Mouse (Mus musculus) gastrocnemius, adult 2 months (tissue): ENCODE data around the gene Fndc8. TPM values are rescaled to one million over a fixed set of nuclear protein-coding genes. Genes with fewer than 3 reads are reported as not detected.
"Not testable (repeated sequence)": the region's sequence is repeated elsewhere in the genome, so short reads cannot be mapped to it uniquely, and the experiment has no call there.

Source experiments
- DNase-seq: peaks from one replicate; pipeline ENCODE4 v3.0.0; 2022
- H3K27ac ChIP-seq: fragments of 200-600 bp; 2 replicates; pipeline ENCODE4 v1.8.1; 2022; ENCODE audit warnings: mild to moderate bottlenecking
- H3K4me3 ChIP-seq: fragments of 200-600 bp; 2 replicates; pipeline ENCODE4 v1.8.1; 2022; ENCODE audit warnings: mild to moderate bottlenecking, moderate library complexity
- CTCF ChIP-seq: fragments of 200-600 bp; IDR thresholded peaks from 2 replicates; pipeline ENCODE4 v1.8.1; 2022; ENCODE audit warnings: antibody characterized with exemption, mild to moderate bottlenecking, moderate library complexity
- intact Hi-C: fragments of 180-260 bp; cut with DNase I; formaldehyde crosslinking; loops from one replicate; pipeline ENCODE4 v1.15.1; 2025
- total RNA-seq, 2 experiments: library from RNA; stranded (reverse); gene quantifications; 2 replicates each; pipeline ENCODE4 v1.2.3; 2021

Fndc8 gene
- total RNA-seq, 2 experiments from 2014 or later: not detected

- no peak for DNase-seq
- Histone ChIP-seq H3K27ac (no peak overlapping the region), H3K4me3 (no peak overlapping the region)
- TF ChIP-seq CTCF: no peak
- intact Hi-C loops: no loop called here
These were observed 13.9 kb downstream of the Fndc8 start for GRCm38 (mm10) chr11:82905816-82906215.

- intact Hi-C loops: no loop called here
- peak within 1 kb of the TSS; percentile 94 for H3K27ac ChIP-seq
- TF ChIP-seq CTCF: peak; percentile 97
These were observed 16.0 kb downstream of the Fndc8 start, which contains the start of gene Nle1 for GRCm38 (mm10) chr11:82907651-82908607. TSS of gene Nle1 (minus strand) at chr11:82908411.

DNA sequence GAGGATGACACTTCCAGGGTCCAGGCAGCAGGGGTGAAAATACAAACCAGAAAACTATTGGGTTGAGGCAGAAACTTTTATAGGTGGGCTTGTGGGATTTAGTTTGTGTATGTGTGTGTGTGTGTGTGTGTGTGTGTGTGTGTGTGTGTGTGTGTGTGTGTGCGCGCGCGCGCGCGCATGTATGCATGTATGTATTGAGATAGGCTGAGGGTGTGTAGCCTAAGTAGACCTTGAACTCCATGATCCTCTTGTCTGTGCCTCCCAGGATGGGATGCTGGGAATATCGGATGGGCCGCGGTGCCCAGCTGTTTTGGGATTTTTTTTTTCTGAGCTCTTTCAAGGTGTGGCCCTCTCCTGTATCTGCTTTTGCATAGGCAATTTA is 16.7 kb downstream of the Fndc8 start:
- intact Hi-C loops: no loop called here
- Histone ChIP-seq H3K27ac (peak overlapping the region; percentile 94), H3K4me3 (peak overlapping the region; percentile 82)
- no peak for DNase-seq
- TF ChIP-seq CTCF: no peak

More at GRCm38 (mm10) chr11:82907651-82908607, 16.0 kb downstream of the Fndc8 start, which contains the start of gene Nle1:
- peak; percentile 95 for DNase-seq
- peak within 1 kb of the TSS; percentile 82 for H3K4me3 ChIP-seq

- TF ChIP-seq CTCF: no peak
- intact Hi-C loops: loop anchor here (10.0 kb wide), 1 partner anchor 385 kb away; the partner anchor contains the start of gene Ap2b1
- peak within 1 kb of the TSS; percentile 94 for H3K27ac ChIP-seq
- no peak for DNase-seq
- peak within 1 kb of the TSS; percentile 82 for H3K4me3 ChIP-seq
These were observed 18.3 kb downstream of the Fndc8 start, which contains the start of gene Unc45b for GRCm38 (mm10) chr11:82910250-82910649. TSS of gene Unc45b (plus strand) at chr11:82910550.

DNA sequence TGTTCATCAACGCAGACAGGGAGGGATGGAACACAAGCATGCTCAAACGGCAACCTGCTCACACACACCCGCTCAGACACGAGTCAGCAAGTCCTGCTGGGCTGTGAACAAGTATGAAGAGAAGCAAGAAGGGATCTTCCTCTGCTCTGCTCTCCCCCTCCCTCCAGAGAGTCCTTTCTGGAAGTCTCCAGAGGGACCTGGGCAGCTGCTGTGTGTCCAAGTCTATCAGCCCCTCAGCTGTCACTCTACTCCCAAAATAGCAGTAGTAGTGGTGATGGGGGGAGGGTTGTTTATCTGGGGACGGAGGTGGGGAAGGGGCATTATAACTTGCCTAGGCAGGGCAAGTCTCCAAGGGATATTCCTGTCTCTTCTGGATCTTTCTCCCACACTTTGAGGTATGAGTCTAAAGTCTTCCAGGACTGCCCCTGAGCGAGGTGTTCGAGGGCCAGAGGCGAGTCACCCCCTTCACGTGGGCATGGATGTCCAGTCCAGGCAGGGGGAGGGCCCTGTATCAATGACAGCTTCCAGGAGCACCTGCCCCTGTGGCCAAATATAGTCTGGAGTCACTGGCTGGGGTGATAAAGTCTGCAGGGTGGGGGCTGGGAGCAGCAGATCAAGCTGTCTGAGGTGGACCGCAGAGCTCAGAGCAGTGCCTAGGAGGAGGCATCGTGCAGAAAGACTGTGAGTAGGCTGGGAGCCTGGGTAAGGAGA is 18.9 kb downstream of the Fndc8 start:
- TF ChIP-seq CTCF: no peak
- DNase-seq: peak; percentile 91
- intact Hi-C loops: loop anchor here (10.0 kb wide), 1 partner anchor 384 kb away; the partner anchor contains the start of gene Ap2b1
- peak overlapping the region; percentile 82 for H3K4me3 ChIP-seq
- peak overlapping the region; percentile 94 for H3K27ac ChIP-seq

GRCm38 (mm10) chr11:82914711-82915352 is 22.9 kb downstream of the Fndc8 start:
- Histone ChIP-seq H3K4me3 (peak overlapping the region; percentile 43), H3K27ac (no peak overlapping the region)
- peak; percentile 81 for DNase-seq
- intact Hi-C loops: loop anchor here (1.0 to 10.0 kb wide), 2 partner anchors 44 to 380 kb away; partner anchors contain the start of gene Ap2b1
- peak; percentile 98 for TF ChIP-seq CTCF

- no peak overlapping the region for H3K27ac ChIP-seq
These were observed 28.8 kb downstream of the Fndc8 start for GRCm38 (mm10) chr11:82920768-82921167.

DNA sequence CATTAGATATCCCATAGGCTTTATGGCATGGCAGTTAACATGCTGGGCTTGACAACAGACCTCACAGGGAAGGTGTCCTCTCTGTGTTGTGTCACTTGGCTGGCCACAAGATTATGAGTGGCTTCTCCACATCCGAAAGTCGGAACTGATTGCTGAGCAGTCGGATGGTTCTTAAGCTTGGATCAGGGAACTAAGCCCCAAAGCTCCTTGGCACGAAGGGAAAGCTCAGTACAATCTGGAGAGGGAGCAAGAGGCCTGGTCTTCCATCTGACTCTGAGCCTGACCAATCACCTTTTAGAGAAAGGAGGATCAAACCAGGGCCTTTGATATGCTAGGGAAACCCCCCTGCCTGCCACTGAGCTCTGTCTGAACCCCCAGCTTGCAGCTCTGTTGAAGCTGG is 29.8 kb downstream of the Fndc8 start:
- DNase-seq: no peak
- no peak for TF ChIP-seq CTCF
- H3K4me3 ChIP-seq: no peak overlapping the region
- no peak overlapping the region for H3K27ac ChIP-seq
- intact Hi-C loops: no loop called here

More at GRCm38 (mm10) chr11:82920768-82921167, 28.8 kb downstream of the Fndc8 start:
- no peak overlapping the region for H3K4me3 ChIP-seq
- intact Hi-C loops: no loop called here
- TF ChIP-seq CTCF: no peak
- DNase-seq: no peak

GRCm38 (mm10) chr11:82923910-82924309 is 32.0 kb downstream of the Fndc8 start:
- H3K4me3 ChIP-seq, intact Hi-C loops, DNase-seq, H3K27ac ChIP-seq: not testable (repeated sequence)

DNA sequence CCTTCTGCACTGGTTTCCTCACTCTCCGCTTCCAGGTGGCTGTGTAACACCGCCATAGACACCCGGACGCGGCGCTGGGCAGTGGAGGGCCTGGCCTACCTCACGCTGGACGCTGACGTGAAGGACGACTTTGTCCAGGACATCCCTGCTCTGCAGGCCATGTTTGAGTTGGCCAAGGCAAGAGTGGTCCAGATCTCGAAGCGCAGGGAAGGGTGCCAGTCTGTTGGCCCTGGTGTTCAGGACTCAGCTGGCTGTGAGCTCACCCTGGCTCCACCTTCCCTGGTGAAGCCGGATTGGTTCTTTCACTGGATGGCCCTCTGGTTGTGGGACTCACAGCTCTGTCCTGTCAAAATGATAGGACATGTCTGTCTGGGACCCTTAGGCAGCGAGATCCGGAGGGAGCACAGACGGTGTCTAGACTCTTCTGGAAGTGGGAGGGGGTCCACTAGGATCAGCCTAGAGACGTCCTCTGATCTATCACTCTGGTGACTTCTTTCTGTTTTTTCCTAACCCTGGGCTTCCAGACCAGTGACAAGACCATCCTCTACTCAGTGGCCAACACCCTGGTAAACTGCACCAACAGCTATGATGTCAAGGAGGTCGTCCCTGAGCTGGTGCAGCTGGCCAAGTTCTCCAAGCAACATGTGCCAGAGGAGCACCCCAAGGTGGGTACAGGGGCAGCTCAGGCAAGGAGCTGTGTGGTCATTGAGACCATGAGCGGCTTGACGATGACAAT is 37.1 kb downstream of the Fndc8 start:
- intact Hi-C loops: no loop called here
- Histone ChIP-seq H3K4me3 (peak overlapping the region; percentile 72), H3K27ac (peak overlapping the region; percentile 74)
- TF ChIP-seq CTCF: no peak
- peak; percentile 54 for DNase-seq

DNA sequence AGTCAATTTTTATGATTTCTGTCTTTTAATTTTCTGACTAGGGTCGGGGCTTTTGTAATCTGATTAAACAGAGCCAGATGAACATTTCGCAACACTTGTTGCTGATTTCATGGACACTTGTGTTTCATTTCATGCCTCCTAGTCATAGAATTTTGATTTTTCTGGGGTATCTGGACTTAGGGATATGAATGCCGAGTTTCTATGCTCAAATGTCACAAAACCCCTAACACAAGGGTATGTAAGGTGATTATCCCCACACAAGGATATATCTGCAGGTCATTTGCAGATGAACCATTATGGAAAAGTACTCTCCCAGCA is 37.7 kb downstream of the Fndc8 start:
- Histone ChIP-seq H3K4me3 (peak overlapping the region; percentile 72), H3K27ac (peak overlapping the region; percentile 74)
- intact Hi-C loops: no loop called here
- no peak for TF ChIP-seq CTCF
- DNase-seq: no peak

- DNase-seq: peak; percentile 56
These were observed 38.5 kb downstream of the Fndc8 start for GRCm38 (mm10) chr11:82930391-82930955.

GRCm38 (mm10) chr11:82931161-82931560 is 39.2 kb downstream of the Fndc8 start:
- Histone ChIP-seq H3K27ac (peak overlapping the region; percentile 74), H3K4me3 (peak overlapping the region; percentile 72)
- DNase-seq, intact Hi-C loops: not testable (repeated sequence)

More at GRCm38 (mm10) chr11:82930391-82930955, 38.5 kb downstream of the Fndc8 start:
- peak overlapping the region; percentile 72 for H3K4me3 ChIP-seq
- intact Hi-C loops: not testable (repeated sequence)
- H3K27ac ChIP-seq: peak overlapping the region; percentile 74

- peak overlapping the region; percentile 74 for H3K27ac ChIP-seq
- intact Hi-C loops, DNase-seq: not testable (repeated sequence)
- H3K4me3 ChIP-seq: peak overlapping the region; percentile 72
These were observed 39.9 kb downstream of the Fndc8 start for GRCm38 (mm10) chr11:82931671-82932450.
